Comparison of ENCODE assay signal across 23 mouse cellular contexts in genomic region chr12:108967631-108968030, GRCm38 (mm10).
DNase-seq lines count a peak whose midpoint lies in the region; ATAC-seq and TF ChIP-seq lines count a peak whose summit lies in the region.
"Had no signal": no experiment of that assay in that cellular context is flagged by ENCODE, and none has a peak within 500 bp of the region (broad histone marks: within the 10 kb centered on the region; RNA-seq: fewer than 3 reads in every experiment).

No protein-coding gene starts in this region.

- TF ChIP-seq CTCF in kidney, adult 2 months (conservative IDR thresholded peaks at IDR 0.05; ENCODE audit: insufficient read depth, insufficient read length, low read depth, low read length) = no peak
- no peak for TF ChIP-seq CTCF in kidney, postnatal 0 days (IDR thresholded peaks at IDR 0.05; ENCODE audit: low read depth)
- TF ChIP-seq CTCF in layer of hippocampus, adult 2 months (conservative IDR thresholded peaks at IDR 0.05) = no peak
- no peak for TF ChIP-seq CTCF in thymus, adult 2 months (IDR thresholded peaks at IDR 0.05; ENCODE audit: borderline replicate concordance, control insufficient read depth, extremely low read depth, insufficient read depth, low read length, poor library complexity)

- H3K27ac ChIP-seq in kidney, adult 2 months (ENCODE audit: insufficient read depth, low read depth, low read length) = no peak overlapping the region
- no peak overlapping the region for H3K27ac ChIP-seq in kidney, embryonic 14.5 days (ENCODE audit: low read depth, low read length)
- no peak overlapping the region for H3K27ac ChIP-seq in kidney, postnatal 0 days
- H3K27ac ChIP-seq in kidney, embryonic 15.5 days = no peak overlapping the region
- 0 out of 2 replicates have a peak overlapping the region, but pooled peaks have one; percentile 2 for H3K27ac ChIP-seq in layer of hippocampus, adult 2 months
- no peak overlapping the region for H3K27ac ChIP-seq in thymus, adult 2 months (ENCODE audit: control insufficient read depth, insufficient read depth, low read length)
- H3K27ac ChIP-seq: embryonic facial prominence, embryonic 13.5 days; embryonic facial prominence, embryonic 15.5 days; forebrain, embryonic 10.5 days; forebrain, embryonic 12.5 days had no signal

- no peak overlapping the region for H3K4me3 ChIP-seq in kidney, adult 2 months (ENCODE audit: insufficient read depth, low read depth, low read length)
- H3K4me3 ChIP-seq in kidney, embryonic 14.5 days (ENCODE audit: low read length) = no peak overlapping the region
- H3K4me3 ChIP-seq in kidney, postnatal 0 days (replicated peaks; ENCODE audit: low read depth, low read length) = no peak overlapping the region
- H3K4me3 ChIP-seq in kidney, embryonic 15.5 days (replicated peaks) = no peak overlapping the region
- H3K4me3 ChIP-seq in layer of hippocampus, adult 2 months = no peak overlapping the region
- no peak overlapping the region for H3K4me3 ChIP-seq in thymus, adult 2 months (ENCODE audit: control insufficient read depth, insufficient read depth, low read length)
- H3K4me3 ChIP-seq: embryonic facial prominence, embryonic 13.5 days; embryonic facial prominence, embryonic 15.5 days; erythroblast, embryonic 14.5 days; forebrain, embryonic 10.5 days; forebrain, embryonic 12.5 days had no signal

- no peak overlapping the region for H3K9ac ChIP-seq in kidney, embryonic 14.5 days (ENCODE audit: low read depth, low read length)
- no peak overlapping the region for H3K9ac ChIP-seq in kidney, postnatal 0 days (ENCODE audit: low read depth, low read length)
- H3K9ac ChIP-seq in kidney, embryonic 15.5 days = no peak overlapping the region
- H3K9ac ChIP-seq: embryonic facial prominence, embryonic 13.5 days; embryonic facial prominence, embryonic 15.5 days; forebrain, embryonic 12.5 days had no signal

- H3K4me2 ChIP-seq in kidney, embryonic 14.5 days (replicated peaks; ENCODE audit: low read depth, low read length) = no peak overlapping the region
- H3K4me2 ChIP-seq in kidney, postnatal 0 days (ENCODE audit: low read length) = no peak overlapping the region
- H3K4me2 ChIP-seq in kidney, embryonic 15.5 days = no peak overlapping the region
- H3K4me2 ChIP-seq: embryonic facial prominence, embryonic 13.5 days; embryonic facial prominence, embryonic 15.5 days; forebrain, embryonic 12.5 days had no signal

- TF ChIP-seq POLR2A in kidney, adult 2 months (IDR thresholded peaks at IDR 0.05; ENCODE audit: low read depth, low read length) = no peak
- no peak for TF ChIP-seq POLR2A in thymus, adult 2 months (IDR thresholded peaks at IDR 0.05; ENCODE audit: control insufficient read depth, extremely low read depth, insufficient read depth, low read length, poor library complexity)

- no peak for ATAC-seq in kidney, embryonic 14.5 days (ENCODE audit: low FRiP score, low TSS enrichment)
- peak; percentile 54; the same call in 1 of the 2 replicates for ATAC-seq in kidney, postnatal 0 days (replicated peaks; ENCODE audit: low FRiP score, low read depth)
- no peak for ATAC-seq in kidney, embryonic 15.5 days (replicated peaks; ENCODE audit: low FRiP score)
- ATAC-seq: forebrain, embryonic 14.5 days had no signal

- no peaks in the 10 kb centered on the region for H3K4me1 ChIP-seq in kidney, adult 2 months (ENCODE audit: control insufficient read depth, insufficient read depth, low read length)
- no peaks in the 10 kb centered on the region for H3K4me1 ChIP-seq in kidney, embryonic 14.5 days (ENCODE audit: control insufficient read depth, insufficient read depth, low read length)
- no peaks in the 10 kb centered on the region for H3K4me1 ChIP-seq in kidney, postnatal 0 days (replicated peaks; ENCODE audit: insufficient read depth, low read length)
- 0 out of 2 replicates have a peak, but pooled peaks cover 5% of the 10 kb centered on the region for H3K4me1 ChIP-seq in kidney, embryonic 15.5 days
- no peaks in the 10 kb centered on the region for H3K4me1 ChIP-seq in thymus, adult 2 months (replicated peaks; ENCODE audit: control insufficient read depth, insufficient read depth, low read length)

- H3K36me3 ChIP-seq in kidney, adult 2 months (ENCODE audit: control insufficient read depth, insufficient read depth, low read length) = no peaks in the 10 kb centered on the region
- H3K36me3 ChIP-seq in kidney, embryonic 14.5 days (ENCODE audit: control insufficient read depth, insufficient read depth, low read length) = no peaks in the 10 kb centered on the region
- no peaks in the 10 kb centered on the region for H3K36me3 ChIP-seq in kidney, postnatal 0 days (ENCODE audit: insufficient read depth, low read length)
- no peaks in the 10 kb centered on the region for H3K36me3 ChIP-seq in kidney, embryonic 15.5 days
- no peaks in the 10 kb centered on the region for H3K36me3 ChIP-seq in thymus, adult 2 months (ENCODE audit: control insufficient read depth, insufficient read depth, low read length)
- H3K36me3 ChIP-seq: embryonic facial prominence, embryonic 13.5 days; embryonic facial prominence, embryonic 15.5 days; forebrain, embryonic 10.5 days; forebrain, embryonic 12.5 days had no signal

- 59% methylated on average over 4 of the region's 4 CpGs for WGBS in kidney, adult 2 months
- 74% methylated on average over 4 of the region's 4 CpGs for WGBS in kidney, embryonic 14.5 days
- 62% methylated on average over 4 of the region's 4 CpGs for WGBS in kidney, postnatal 0 days
- WGBS in kidney, embryonic 15.5 days = 69% methylated on average over 4 of the region's 4 CpGs
- WGBS in thymus, adult 2 months = 94% methylated on average over 4 of the region's 4 CpGs

- no peaks in the 10 kb centered on the region for H3K9me3 ChIP-seq in kidney, embryonic 14.5 days (ENCODE audit: control insufficient read depth, low read length)
- no peaks in the 10 kb centered on the region for H3K9me3 ChIP-seq in kidney, postnatal 0 days (replicated peaks; ENCODE audit: low read length)
- no peaks in the 10 kb centered on the region for H3K9me3 ChIP-seq in kidney, embryonic 15.5 days (replicated peaks)
- H3K9me3 ChIP-seq: embryonic facial prominence, embryonic 13.5 days; embryonic facial prominence, embryonic 15.5 days; forebrain, embryonic 10.5 days; forebrain, embryonic 12.5 days had no signal

- DNase-seq in kidney, adult 2 months = peak; percentile 48
- DNase-seq in kidney, postnatal 0 days (ENCODE audit: low spot score) = no peak
- no peak for DNase-seq in layer of hippocampus, adult 2 months (ENCODE audit: low spot score in 2 of 2)
- DNase-seq in layer of hippocampus, postnatal 10 days (ENCODE audit: low spot score in 2 of 2) = no peak
- no peak for DNase-seq in thymus, adult 2 months
- DNase-seq: adrenal gland, adult 2 months; adrenal gland, postnatal 10 days; adrenal gland, postnatal 25 days; cerebellum, adult 11 months; cerebellum, adult 18-20 months; cerebellum, adult 8-10 months; cerebellum, adult 9-11 months; cerebellum, postnatal 14 days; cerebellum, postnatal 36 days; embryo, embryonic 11 days had no signal

- H3K27me3 ChIP-seq in kidney, adult 2 months (replicated peaks; ENCODE audit: control insufficient read depth, insufficient read depth, low read length) = no peaks in the 10 kb centered on the region
- H3K27me3 ChIP-seq in kidney, embryonic 14.5 days (ENCODE audit: control insufficient read depth, insufficient read depth, low read length) = no peaks in the 10 kb centered on the region
- H3K27me3 ChIP-seq in kidney, postnatal 0 days (ENCODE audit: insufficient read depth, low read length) = no peaks in the 10 kb centered on the region
- 0 out of 2 replicates have a peak, but pooled peaks cover 2% of the 10 kb centered on the region for H3K27me3 ChIP-seq in kidney, embryonic 15.5 days
- no peaks in the 10 kb centered on the region for H3K27me3 ChIP-seq in thymus, adult 2 months (ENCODE audit: control insufficient read depth, insufficient read depth, low read length)
